Mouse (Mus musculus) hindbrain, embryonic 12.5 days (tissue): Measurements from ENCODE around the gene Tnxb. TPM values are rescaled to one million over a fixed set of nuclear protein-coding genes. Genes with fewer than 3 reads are reported as not detected.
A peak's percentile ranks its signal among the peaks of the same experiment; 100 is the strongest.

Experiments
- ATAC-seq: fragments of 200-750 bp; cut with Nextera tagmentation; 2 replicates; pipeline ENCODE4 v1.8.0; 2017; ENCODE audit warnings: moderate TSS enrichment; ENCODE audit not compliant: low FRiP score
- H3K27ac ChIP-seq: fragments of 300-500 bp; sonication (generic); 2 replicates; pipeline ENCODE4 v1.5.1; 2016; ENCODE audit warnings: mild to moderate bottlenecking
- H3K27me3 ChIP-seq: fragments of 300-500 bp; sonication (generic); 2 replicates; pipeline ENCODE4 v1.6.1; 2016; ENCODE audit warnings: mild to moderate bottlenecking
- H3K36me3 ChIP-seq: fragments of 300-500 bp; sonication (generic); 2 replicates; pipeline ENCODE4 v1.6.1; 2016; ENCODE audit warnings: mild to moderate bottlenecking
- H3K4me1 ChIP-seq: fragments of 300-500 bp; sonication (generic); 2 replicates; pipeline ENCODE4 v1.6.1; 2016
- H3K4me2 ChIP-seq: fragments of 300-500 bp; sonication (generic); replicated peaks from 2 replicates; pipeline ENCODE4 v1.6.1; 2016; ENCODE audit warnings: mild to moderate bottlenecking
- H3K4me3 ChIP-seq: fragments of 300-500 bp; sonication (generic); 2 replicates; pipeline ENCODE4 v1.5.1; 2016; ENCODE audit warnings: mild to moderate bottlenecking
- H3K9ac ChIP-seq: fragments of 300-500 bp; sonication (generic); 2 replicates; pipeline ENCODE4 v1.6.1; 2016; ENCODE audit warnings: mild to moderate bottlenecking, moderate library complexity
- H3K9me3 ChIP-seq: fragments of 300-500 bp; sonication (generic); replicated peaks from 2 replicates; pipeline ENCODE4 v1.6.1; 2016; ENCODE audit warnings: mild to moderate bottlenecking
- WGBS: fragments of 180-500 bp; shearing (Covaris S2); methylation state at CpG from one replicate; pipeline ENCODE4 v1.1.7; 2016; 5-methylcytosine and 5-hydroxymethylcytosine counted together
- polyA plus RNA-seq: library from polyadenylated mRNA; unstranded; fragments of >200 nt; fragmentation: Nextera tagmentation; extraction: Ambion mirVana; gene quantifications from 2 replicates; pipeline ENCODE4 v1.2.1, GENCODE M21; 2016

Gene Tnxb
- polyA plus RNA-seq, result 0.04 and 0.05 TPM in 2 replicates

GRCm38 (mm10) chr17:34670235-34670634 is at the start of gene Tnxb:
Gene Tnxb (plus strand): TSS chr17:34670535.
- H3K9ac ChIP-seq, result peak within 1 kb of the TSS; percentile 33; the same call in 1 of the 2 replicates
- peaks cover 74% of the 10 kb centered on the region for H3K27me3 ChIP-seq
- H3K4me1 ChIP-seq, result peaks cover 17% of the 10 kb centered on the region
- no peak within 1 kb of the TSS for H3K27ac ChIP-seq
- no peak for ATAC-seq
- peak within 1 kb of the TSS; percentile 64 for H3K4me2 ChIP-seq
- no peaks in the 10 kb centered on the region for H3K9me3 ChIP-seq
- 66% methylated on average over 7 of the region's 7 CpGs for WGBS
- no peaks in the 10 kb centered on the region for H3K36me3 ChIP-seq
- H3K4me3 ChIP-seq, result peak within 1 kb of the TSS; percentile 34

GRCm38 (mm10) chr17:34621006-34621405 is 49.3 kb upstream of the Tnxb start:
- Histone ChIP-seq H3K4me1 (peaks cover 7% of the 10 kb centered on the region), H3K27ac (no peak overlapping the region), H3K27me3 (no peaks in the 10 kb centered on the region), H3K4me3 (no peak overlapping the region), H3K9me3 (no peaks in the 10 kb centered on the region), H3K36me3 (peaks cover 36% of the 10 kb centered on the region), H3K9ac (no peak overlapping the region), H3K4me2 (no peak overlapping the region)
- 92% methylated on average over 8 of the region's 8 CpGs for whole genome bisulfite sequencing
- ATAC-seq, result no peak

- ATAC-seq, result no peak
- no peaks in the 10 kb centered on the region for H3K27me3 ChIP-seq
- peaks cover 18% of the 10 kb centered on the region for H3K4me1 ChIP-seq
- H3K4me3 ChIP-seq, result no peak overlapping the region
- H3K4me2 ChIP-seq, result no peak overlapping the region
- H3K27ac ChIP-seq, result no peak overlapping the region
- WGBS, result 87% methylated on average over 9 of the region's 9 CpGs
- no peak overlapping the region for H3K9ac ChIP-seq
- peaks cover 29% of the 10 kb centered on the region for H3K36me3 ChIP-seq
- no peaks in the 10 kb centered on the region for H3K9me3 ChIP-seq
Measured at GRCm38 (mm10) chr17:34623161-34623560, 47.2 kb upstream of the Tnxb start.

- Histone ChIP-seq H3K36me3 (peaks cover 26% of the 10 kb centered on the region), H3K4me3 (no peak overlapping the region), H3K9ac (no peak overlapping the region), H3K4me1 (peaks cover 35% of the 10 kb centered on the region), H3K27me3 (peaks cover 14% of the 10 kb centered on the region), H3K27ac (no peak overlapping the region), H3K9me3 (no peaks in the 10 kb centered on the region), H3K4me2 (no peak overlapping the region)
- ATAC-seq, result no peak
- WGBS, result 100% methylated on average over 3 of the region's 3 CpGs
Measured at GRCm38 (mm10) chr17:34624981-34625380, 45.4 kb upstream of the Tnxb start.

- ATAC-seq, result no peak
- 50% methylated on average over 16 of the region's 16 CpGs for WGBS
- peaks cover 47% of the 10 kb centered on the region for H3K4me1 ChIP-seq
- peak overlapping the region; percentile 74 for H3K9ac ChIP-seq
- H3K36me3 ChIP-seq, result peaks cover 20% of the 10 kb centered on the region
- peak overlapping the region; percentile 88 for H3K4me2 ChIP-seq
- no peaks in the 10 kb centered on the region for H3K9me3 ChIP-seq
- peak overlapping the region; percentile 69 for H3K4me3 ChIP-seq
- H3K27ac ChIP-seq, result peak overlapping the region; percentile 93
- H3K27me3 ChIP-seq, result peaks cover 27% of the 10 kb centered on the region
Measured at GRCm38 (mm10) chr17:34626062-34626772, 44.1 kb upstream of the Tnxb start.

- H3K4me2 ChIP-seq, result peak overlapping the region; percentile 88
- WGBS, result under 1% methylated on average over 18 of the region's 18 CpGs
- peak; percentile 36; the same call in 1 of the 2 replicates for ATAC-seq
- peaks cover 52% of the 10 kb centered on the region for H3K4me1 ChIP-seq
- H3K27ac ChIP-seq, result peak overlapping the region; percentile 93
- H3K9ac ChIP-seq, result peak overlapping the region; percentile 74
- H3K4me3 ChIP-seq, result peak overlapping the region; percentile 69
- H3K36me3 ChIP-seq, result peaks cover 17% of the 10 kb centered on the region
- H3K27me3 ChIP-seq, result peaks cover 32% of the 10 kb centered on the region
- H3K9me3 ChIP-seq, result no peaks in the 10 kb centered on the region
Measured at GRCm38 (mm10) chr17:34626773-34627092, 43.6 kb upstream of the Tnxb start.

- peak; percentile 71 for ATAC-seq
Measured at GRCm38 (mm10) chr17:34627093-34627942, 43.0 kb upstream of the Tnxb start.

GRCm38 (mm10) chr17:34627943-34628643 is 42.2 kb upstream of the Tnxb start, which contains the start of gene Ppt2:
Gene Ppt2 (minus strand): TSS chr17:34628510.
- Histone ChIP-seq H3K27me3 (peaks cover 45% of the 10 kb centered on the region), H3K9me3 (no peaks in the 10 kb centered on the region), H3K4me2 (peak within 1 kb of the TSS; percentile 88), H3K4me3 (peak within 1 kb of the TSS; percentile 69), H3K27ac (peak within 1 kb of the TSS; percentile 93), H3K4me1 (peaks cover 61% of the 10 kb centered on the region), H3K9ac (peak within 1 kb of the TSS; percentile 74), H3K36me3 (peaks cover 3% of the 10 kb centered on the region; the same call in 1 of the 2 replicates)
- ATAC-seq, result peak; percentile 9
- WGBS, result 5% methylated on average over 29 of the region's 29 CpGs

More at GRCm38 (mm10) chr17:34627093-34627942, 43.0 kb upstream of the Tnxb start:
- peaks cover 11% of the 10 kb centered on the region for H3K36me3 ChIP-seq
- peak overlapping the region; percentile 74 for H3K9ac ChIP-seq
- H3K4me2 ChIP-seq, result peak overlapping the region; percentile 88
- peaks cover 38% of the 10 kb centered on the region for H3K27me3 ChIP-seq
- H3K27ac ChIP-seq, result peak overlapping the region; percentile 93
- H3K4me3 ChIP-seq, result peak overlapping the region; percentile 69
- no peaks in the 10 kb centered on the region for H3K9me3 ChIP-seq
- under 1% methylated on average over 43 of the region's 45 CpGs for WGBS
- H3K4me1 ChIP-seq, result peaks cover 58% of the 10 kb centered on the region

- Histone ChIP-seq H3K4me1 (peaks cover 61% of the 10 kb centered on the region), H3K9ac (peak overlapping the region; percentile 74)
Measured at GRCm38 (mm10) chr17:34628644-34628967, 41.7 kb upstream of the Tnxb start.

GRCm38 (mm10) chr17:34629221-34629751 is 41.0 kb upstream of the Tnxb start, which contains the start of gene Prrt1:
Gene Prrt1 (plus strand): TSS chr17:34629533.
- Histone ChIP-seq H3K27ac (peak within 1 kb of the TSS; percentile 67; the same call in 1 of the 2 replicates), H3K4me3 (peak within 1 kb of the TSS; percentile 69), H3K36me3 (no peaks in the 10 kb centered on the region), H3K4me2 (peak within 1 kb of the TSS; percentile 88), H3K9me3 (no peaks in the 10 kb centered on the region), H3K9ac (peak within 1 kb of the TSS; percentile 74), H3K27me3 (peaks cover 55% of the 10 kb centered on the region), H3K4me1 (peaks cover 61% of the 10 kb centered on the region)
- peak; percentile 27; the same call in 1 of the 2 replicates for ATAC-seq
- WGBS, result 1% methylated on average over 15 of the region's 16 CpGs

More at GRCm38 (mm10) chr17:34628644-34628967, 41.7 kb upstream of the Tnxb start:
- ATAC-seq, result no peak
- Histone ChIP-seq H3K9me3 (no peaks in the 10 kb centered on the region), H3K4me3 (peak overlapping the region; percentile 69), H3K27ac (peak overlapping the region; percentile 67; the same call in 1 of the 2 replicates), H3K36me3 (peaks cover 3% of the 10 kb centered on the region; the same call in 1 of the 2 replicates), H3K27me3 (peaks cover 50% of the 10 kb centered on the region), H3K4me2 (peak overlapping the region; percentile 88)
- 20% methylated on average over 5 of the region's 5 CpGs for WGBS

- no peaks in the 10 kb centered on the region for H3K36me3 ChIP-seq
- no peak overlapping the region for H3K27ac ChIP-seq
- peak overlapping the region; percentile 69 for H3K4me3 ChIP-seq
- H3K4me2 ChIP-seq, result peak overlapping the region; percentile 88
- peak overlapping the region; percentile 51 for H3K9ac ChIP-seq
- WGBS, result 11% methylated on average over 12 of the region's 12 CpGs
- H3K27me3 ChIP-seq, result peaks cover 55% of the 10 kb centered on the region
- peaks cover 61% of the 10 kb centered on the region for H3K4me1 ChIP-seq
- H3K9me3 ChIP-seq, result no peaks in the 10 kb centered on the region
- no peak for ATAC-seq
Measured at GRCm38 (mm10) chr17:34629796-34630603, 40.3 kb upstream of the Tnxb start.
